Mouse (Mus musculus) erythroblast, adult 5-6 weeks (primary cell): ENCODE measurements at regions not wholly inside any gene's neighbourhood (a gene's known extent, or its start where the extent isn't known, plus 50 kb on each side); places are given as distances from the start of the nearest gene placed in this dataset.

Experiments used
- ATAC-seq: replicated peaks from 2 replicates; pipeline ENCODE4 v1.8.0; 2016; ENCODE audit warnings: moderate number of reproducible peaks, mild to moderate bottlenecking, moderate TSS enrichment, inconsistent platforms; ENCODE audit not compliant: poor library complexity, low FRiP score, severe bottlenecking

GRCm38 (mm10) chr5:115790436-115790835, 54.6 kb upstream of the Cit start:
- peak; percentile 67 for ATAC-seq
